Mouse (Mus musculus): ENCODE measurements around the gene Cbln4.

GRCm38 (mm10) chr2:172078596-172078995 is 35.3 kb upstream of the Cbln4 start:
- TF ChIP-seq MAX (IDR thresholded peaks at IDR 0.05; ENCODE audit: low read depth) (no peak), POLR2A (IDR thresholded peaks at IDR 0.05; ENCODE audit: insufficient read length, low read depth) (no peak), E2F4 (IDR thresholded peaks at IDR 0.05; ENCODE audit: insufficient read depth) (no peak), MYOD1 (IDR thresholded peaks at IDR 0.05; ENCODE audit: control insufficient read depth in 1 of 3, insufficient read length in 2 of 3, low read depth in 2 of 3) (no peak), TCF12 (IDR thresholded peaks at IDR 0.05; ENCODE audit: insufficient read depth, poor library complexity, severe bottlenecking) (no peak), CEBPB (IDR thresholded peaks at IDR 0.05; ENCODE audit: insufficient read depth, poor library complexity, severe bottlenecking) (no peak), USF1 (IDR thresholded peaks at IDR 0.05; ENCODE audit: low read depth) (no peak)

Data from myocyte (in vitro differentiated cells).